Mouse (Mus musculus): ENCODE results near the gene Cpne1.

GRCm38 (mm10) chr2:156071236-156071635 is 40.5 kb downstream of the Cpne1 start:
- TF ChIP-seq CTCF (IDR thresholded peaks at IDR 0.05; ENCODE audit: low read depth) (no peak), EP300 (IDR thresholded peaks at IDR 0.05; ENCODE audit: low read depth) (no peak)
